Mouse (Mus musculus): Measurements from ENCODE around the gene Vgll1. TPM values are rescaled to one million over a fixed set of nuclear protein-coding genes. Genes with fewer than 3 reads are reported as not detected.

The Vgll1 gene
- polyA plus RNA-seq, 1 experiment from 2014 or later: not detected

DNA sequence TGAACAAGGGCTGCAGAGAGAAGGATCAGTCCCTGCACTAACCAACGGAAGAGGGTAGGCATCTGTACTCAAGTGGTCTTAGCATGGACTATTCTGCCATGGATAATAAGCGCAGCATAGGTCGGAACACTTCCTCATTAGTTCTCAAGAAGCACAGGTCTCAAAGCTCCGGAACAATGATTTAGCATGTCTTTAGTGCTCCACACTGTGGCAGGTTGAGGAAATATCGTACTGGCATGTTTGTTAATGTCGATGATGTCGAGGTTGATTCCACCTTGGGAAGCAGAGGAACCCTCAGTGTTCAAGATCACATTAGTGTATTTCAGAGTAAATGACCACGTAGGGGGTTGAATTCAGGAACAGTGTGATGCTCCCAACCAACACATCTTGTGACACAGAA is 30.2 kb downstream of the Vgll1 start:
- H3K9ac ChIP-seq (ENCODE audit: low read length): no peak overlapping the region
- ATAC-seq (replicated peaks; ENCODE audit: low FRiP score, low TSS enrichment, low read depth): no peak
- WGBS: 60% methylated on average over 8 of the region's 8 CpGs
- H3K27me3 ChIP-seq (replicated peaks; ENCODE audit: control insufficient read depth, insufficient read depth, low read length): no peaks in the 10 kb centered on the region
- no peak overlapping the region for H3K27ac ChIP-seq (ENCODE audit: low read depth)
- no peak overlapping the region for H3K4me3 ChIP-seq (ENCODE audit: low read depth, low read length)
- no peaks in the 10 kb centered on the region for H3K36me3 ChIP-seq (ENCODE audit: control insufficient read depth, insufficient read depth, low read length)
- H3K4me1 ChIP-seq (replicated peaks; ENCODE audit: control insufficient read depth, insufficient read depth, low read length): no peaks in the 10 kb centered on the region
- no peak overlapping the region for H3K4me2 ChIP-seq (ENCODE audit: low read length)
- H3K9me3 ChIP-seq (ENCODE audit: control insufficient read depth, low read length): no peaks in the 10 kb centered on the region
- no peak for DNase-seq (ENCODE audit: low spot score)

DNA sequence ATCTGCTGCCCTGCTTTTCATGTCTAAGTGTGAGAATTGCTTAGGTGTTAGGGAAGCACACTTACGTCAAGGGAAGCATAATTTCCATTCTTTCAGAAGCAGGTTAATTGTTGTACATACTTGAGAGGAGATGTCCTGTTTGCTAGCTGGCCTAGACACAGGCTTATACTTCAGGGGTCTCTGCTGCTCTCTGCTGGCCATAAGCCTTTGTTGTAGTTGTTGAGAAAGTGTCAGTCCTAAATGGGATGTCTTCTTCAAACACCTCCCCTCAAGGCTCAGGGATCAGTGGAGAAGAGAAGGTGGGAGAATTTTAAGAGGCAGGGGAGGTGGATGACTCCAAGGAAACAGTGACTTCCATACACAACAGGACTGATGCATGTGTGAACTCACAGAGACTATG is 32.9 kb downstream of the Vgll1 start:
- Histone ChIP-seq H3K4me2 (ENCODE audit: low read length) (no peak overlapping the region), H3K36me3 (ENCODE audit: control insufficient read depth, insufficient read depth, low read length) (no peaks in the 10 kb centered on the region), H3K27ac (ENCODE audit: low read depth) (no peak overlapping the region), H3K27me3 (replicated peaks; ENCODE audit: control insufficient read depth, insufficient read depth, low read length) (no peaks in the 10 kb centered on the region), H3K9me3 (ENCODE audit: control insufficient read depth, low read length) (no peaks in the 10 kb centered on the region), H3K9ac (ENCODE audit: low read length) (no peak overlapping the region), H3K4me1 (replicated peaks; ENCODE audit: control insufficient read depth, insufficient read depth, low read length) (no peaks in the 10 kb centered on the region), H3K4me3 (ENCODE audit: low read depth, low read length) (no peak overlapping the region)
- WGBS: 76% methylated on average over 1 of the region's 1 CpGs
- DNase-seq (ENCODE audit: low spot score): peak; percentile 50
- no peak for ATAC-seq (replicated peaks; ENCODE audit: low FRiP score, low TSS enrichment, low read depth)

DNA sequence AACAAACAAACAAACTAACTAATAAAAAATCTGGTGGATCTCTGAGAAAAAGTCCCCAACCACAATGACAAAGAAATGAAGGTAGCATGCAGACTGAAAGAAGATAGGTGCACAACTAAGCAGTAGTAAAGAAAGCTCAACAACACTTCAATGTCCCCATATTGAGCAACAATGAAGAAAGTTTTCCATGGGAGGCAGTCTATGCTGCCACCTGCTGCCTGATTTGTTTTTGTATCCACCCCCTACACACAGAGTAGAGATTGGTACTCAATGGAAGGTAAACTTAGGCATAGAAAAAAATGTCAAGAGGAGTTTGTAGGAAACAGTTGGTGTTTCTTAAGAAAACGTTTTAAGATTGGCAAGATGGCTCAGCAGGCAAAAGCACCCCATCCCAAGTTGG is 42.7 kb downstream of the Vgll1 start:
- no peak for ATAC-seq (replicated peaks; ENCODE audit: low FRiP score, low TSS enrichment, low read depth)
- Histone ChIP-seq H3K9ac (ENCODE audit: low read length) (no peak overlapping the region), H3K36me3 (ENCODE audit: control insufficient read depth, insufficient read depth, low read length) (no peaks in the 10 kb centered on the region), H3K9me3 (ENCODE audit: control insufficient read depth, low read length) (no peaks in the 10 kb centered on the region), H3K27me3 (replicated peaks; ENCODE audit: control insufficient read depth, insufficient read depth, low read length) (no peaks in the 10 kb centered on the region), H3K27ac (ENCODE audit: low read depth) (no peak overlapping the region), H3K4me1 (replicated peaks; ENCODE audit: control insufficient read depth, insufficient read depth, low read length) (no peaks in the 10 kb centered on the region), H3K4me3 (ENCODE audit: low read depth, low read length) (no peak overlapping the region), H3K4me2 (ENCODE audit: low read length) (no peak overlapping the region)
- no peak for DNase-seq (ENCODE audit: low spot score)
- WGBS: 25% methylated on average over 1 of the region's 1 CpGs

DNA sequence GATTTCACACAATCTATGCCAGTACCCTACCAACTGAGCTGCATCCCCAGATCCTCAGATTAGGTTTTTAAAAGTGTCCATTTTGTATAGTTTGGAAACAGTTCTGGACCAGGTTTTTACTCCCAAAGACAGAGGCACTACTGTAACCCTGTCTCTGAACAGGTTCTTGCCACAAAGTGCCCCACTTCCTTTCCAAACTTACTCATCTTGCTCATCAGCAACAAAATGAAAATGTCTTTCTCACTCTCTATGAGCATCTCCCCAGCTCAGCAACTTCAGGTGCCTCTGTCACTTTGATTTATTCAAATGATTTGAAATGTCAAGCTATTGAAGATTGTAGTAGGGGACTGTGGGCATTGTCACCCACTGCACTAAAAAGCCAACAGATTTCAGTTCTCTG is 49.7 kb downstream of the Vgll1 start:
- Histone ChIP-seq H3K27ac (ENCODE audit: low read depth) (no peak overlapping the region), H3K4me2 (ENCODE audit: low read length) (no peak overlapping the region), H3K9me3 (ENCODE audit: control insufficient read depth, low read length) (no peaks in the 10 kb centered on the region), H3K36me3 (ENCODE audit: control insufficient read depth, insufficient read depth, low read length) (no peaks in the 10 kb centered on the region), H3K27me3 (replicated peaks; ENCODE audit: control insufficient read depth, insufficient read depth, low read length) (no peaks in the 10 kb centered on the region), H3K9ac (ENCODE audit: low read length) (no peak overlapping the region), H3K4me3 (ENCODE audit: low read depth, low read length) (no peak overlapping the region), H3K4me1 (replicated peaks; ENCODE audit: control insufficient read depth, insufficient read depth, low read length) (no peaks in the 10 kb centered on the region)
- DNase-seq (ENCODE audit: low spot score): no peak
- ATAC-seq (replicated peaks; ENCODE audit: low FRiP score, low TSS enrichment, low read depth): no peak

DNA sequence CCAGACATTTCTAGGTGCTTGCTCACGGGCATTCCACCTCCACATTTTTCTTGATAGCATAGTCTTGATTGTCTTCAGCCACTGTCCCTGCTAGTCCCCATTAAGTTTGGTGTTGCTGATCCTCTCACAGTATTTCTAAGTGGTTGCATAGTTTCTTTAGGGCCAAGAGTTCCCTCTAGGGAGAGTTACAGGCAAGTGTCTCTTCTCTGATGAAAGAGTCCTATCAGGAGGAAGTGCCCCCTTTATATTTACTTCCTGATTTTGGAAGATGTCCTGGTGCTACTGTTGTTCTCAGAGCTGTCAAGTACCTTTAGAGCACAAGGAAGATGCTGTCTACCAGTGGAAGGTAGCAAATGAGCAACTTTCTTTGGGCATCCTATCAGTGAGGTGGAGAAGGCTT is 65.6 kb downstream of the Vgll1 start:
- no peaks in the 10 kb centered on the region for H3K4me1 ChIP-seq (replicated peaks; ENCODE audit: control insufficient read depth, insufficient read depth, low read length)
- H3K27ac ChIP-seq (ENCODE audit: low read depth): no peak overlapping the region
- 82% methylated on average over 1 of the region's 1 CpGs for WGBS
- no peak overlapping the region for H3K9ac ChIP-seq (ENCODE audit: low read length)
- H3K4me3 ChIP-seq (ENCODE audit: low read depth, low read length): no peak overlapping the region
- ATAC-seq (replicated peaks; ENCODE audit: low FRiP score, low TSS enrichment, low read depth) (no peak), DNase-seq (ENCODE audit: low spot score) (no peak)
- H3K36me3 ChIP-seq (ENCODE audit: control insufficient read depth, insufficient read depth, low read length): no peaks in the 10 kb centered on the region
- H3K27me3 ChIP-seq (replicated peaks; ENCODE audit: control insufficient read depth, insufficient read depth, low read length): no peaks in the 10 kb centered on the region
- no peaks in the 10 kb centered on the region for H3K9me3 ChIP-seq (ENCODE audit: control insufficient read depth, low read length)
- H3K4me2 ChIP-seq (ENCODE audit: low read length): no peak overlapping the region

Other genes with a start within 250 kb of the Vgll1 start
- gene Adgrg4, start 217.9 kb upstream of the Vgll1 start, polyA plus RNA-seq (2014; fragmentation: Nextera tagmentation; extraction: Ambion mirVana): not detected in 2 replicates
- gene Brs3, start 45.0 kb upstream of the Vgll1 start, polyA plus RNA-seq (2014; fragmentation: Nextera tagmentation; extraction: Ambion mirVana): not detected in 2 replicates
- 61.0 and 63.2 TPM in 2 replicates for gene Htatsf1, start 34.5 kb upstream of the Vgll1 start, polyA plus RNA-seq (2014; fragmentation: Nextera tagmentation; extraction: Ambion mirVana)
- not detected in 2 replicates for gene Cd40lg, start 124.0 kb downstream of the Vgll1 start, polyA plus RNA-seq (2014; fragmentation: Nextera tagmentation; extraction: Ambion mirVana)

Measured in intestine, embryonic 14.5 days (tissue).